Mouse (Mus musculus): ENCODE results near the gene Itga9. TPM values are rescaled to one million over a fixed set of nuclear protein-coding genes. Genes with fewer than 3 reads are reported as not detected.
A peak's percentile ranks its signal among the peaks of the same experiment; 100 is the strongest.

The Itga9 gene
- polyA plus RNA-seq, 1 experiment from 2014 or later = 6.0 TPM

- no peak for DNase-seq (ENCODE audit: low spot score)
- no peaks in the 10 kb centered on the region for H3K27me3 ChIP-seq (ENCODE audit: insufficient read depth, poor library complexity, severe bottlenecking)
- no peak overlapping the region for H3K27ac ChIP-seq
- peaks cover 48% of the 10 kb centered on the region for H3K36me3 ChIP-seq
- 0 out of 2 replicates have a peak, but pooled peaks cover 3% of the 10 kb centered on the region for H3K4me1 ChIP-seq (replicated peaks)
- no peak overlapping the region for H3K4me3 ChIP-seq
- H3K9me3 ChIP-seq = peaks cover 17% of the 10 kb centered on the region; the same call in 1 of the 2 replicates
- whole genome bisulfite sequencing = 84% methylated on average over 5 of the region's 5 CpGs
These were observed 32.2 kb downstream of the Itga9 start for GRCm38 (mm10) chr9:118638642-118639210.

GRCm38 (mm10) chr9:118645698-118646355 is 39.3 kb downstream of the Itga9 start:
- 0 out of 2 replicates have a peak, but pooled peaks cover 3% of the 10 kb centered on the region for H3K36me3 ChIP-seq
- no peak overlapping the region for H3K4me3 ChIP-seq
- no peaks in the 10 kb centered on the region for H3K9me3 ChIP-seq
- 0 out of 2 replicates have a peak, but pooled peaks cover 3% of the 10 kb centered on the region for H3K4me1 ChIP-seq (replicated peaks)
- WGBS = 88% methylated on average over 17 of the region's 17 CpGs
- no peak overlapping the region for H3K27ac ChIP-seq
- DNase-seq (ENCODE audit: low spot score) = no peak
- H3K27me3 ChIP-seq (ENCODE audit: insufficient read depth, poor library complexity, severe bottlenecking) = no peaks in the 10 kb centered on the region

- Histone ChIP-seq H3K4me3 (no peak overlapping the region), H3K27me3 (ENCODE audit: insufficient read depth, poor library complexity, severe bottlenecking) (no peaks in the 10 kb centered on the region), H3K27ac (no peak overlapping the region), H3K36me3 (peaks cover 3% of the 10 kb centered on the region; the same call in 1 of the 2 replicates), H3K4me1 (replicated peaks) (peaks cover 16% of the 10 kb centered on the region), H3K9me3 (no peaks in the 10 kb centered on the region)
- no peak for DNase-seq (ENCODE audit: low spot score)
- WGBS = 86% methylated on average over 3 of the region's 3 CpGs
These were observed 41.0 kb downstream of the Itga9 start for GRCm38 (mm10) chr9:118647495-118647894.

- H3K9me3 ChIP-seq = 0 out of 2 replicates have a peak, but pooled peaks cover 6% of the 10 kb centered on the region
- peaks cover 45% of the 10 kb centered on the region for H3K4me1 ChIP-seq (replicated peaks)
- no peak overlapping the region for H3K4me3 ChIP-seq
- no peak for DNase-seq (ENCODE audit: low spot score)
- peaks cover 6% of the 10 kb centered on the region; the same call in 1 of the 2 replicates for H3K36me3 ChIP-seq
- WGBS = 64% methylated on average over 4 of the region's 4 CpGs
- no peak overlapping the region for H3K27ac ChIP-seq
- H3K27me3 ChIP-seq (ENCODE audit: insufficient read depth, poor library complexity, severe bottlenecking) = no peaks in the 10 kb centered on the region
These were observed 44.5 kb downstream of the Itga9 start for GRCm38 (mm10) chr9:118650976-118651375.

- Histone ChIP-seq H3K27me3 (ENCODE audit: insufficient read depth, poor library complexity, severe bottlenecking) (no peaks in the 10 kb centered on the region), H3K27ac (peak overlapping the region; percentile 60), H3K9me3 (0 out of 2 replicates have a peak, but pooled peaks cover 6% of the 10 kb centered on the region), H3K4me3 (no peak overlapping the region), H3K4me1 (replicated peaks) (peaks cover 45% of the 10 kb centered on the region), H3K36me3 (peaks cover 6% of the 10 kb centered on the region; the same call in 1 of the 2 replicates)
- 58% methylated on average over 2 of the region's 2 CpGs for WGBS
- DNase-seq (ENCODE audit: low spot score) = no peak
These were observed 45.4 kb downstream of the Itga9 start for GRCm38 (mm10) chr9:118651939-118652338.

- Histone ChIP-seq H3K4me3 (no peak overlapping the region), H3K9me3 (0 out of 2 replicates have a peak, but pooled peaks cover 6% of the 10 kb centered on the region), H3K36me3 (peaks cover 6% of the 10 kb centered on the region; the same call in 1 of the 2 replicates), H3K27me3 (ENCODE audit: insufficient read depth, poor library complexity, severe bottlenecking) (no peaks in the 10 kb centered on the region), H3K4me1 (replicated peaks) (peaks cover 45% of the 10 kb centered on the region), H3K27ac (peak overlapping the region; percentile 40; the same call in 1 of the 2 replicates)
- 40% methylated on average over 1 of the region's 1 CpGs for WGBS
- DNase-seq (ENCODE audit: low spot score) = peak; percentile 47
These were observed 46.9 kb downstream of the Itga9 start for GRCm38 (mm10) chr9:118653436-118653835.

- Histone ChIP-seq H3K27me3 (ENCODE audit: insufficient read depth, poor library complexity, severe bottlenecking) (no peaks in the 10 kb centered on the region), H3K4me1 (replicated peaks) (peaks cover 45% of the 10 kb centered on the region), H3K4me3 (no peak overlapping the region), H3K9me3 (0 out of 2 replicates have a peak, but pooled peaks cover 6% of the 10 kb centered on the region), H3K27ac (peak overlapping the region; percentile 36; the same call in 1 of the 2 replicates), H3K36me3 (peaks cover 6% of the 10 kb centered on the region; the same call in 1 of the 2 replicates)
- DNase-seq (ENCODE audit: low spot score) = peak; percentile 55
- 26% methylated on average over 6 of the region's 6 CpGs for WGBS
These were observed 48.5 kb downstream of the Itga9 start for GRCm38 (mm10) chr9:118654969-118655368.

GRCm38 (mm10) chr9:118655726-118656125 is 49.2 kb downstream of the Itga9 start:
- Histone ChIP-seq H3K27me3 (ENCODE audit: insufficient read depth, poor library complexity, severe bottlenecking) (no peaks in the 10 kb centered on the region), H3K36me3 (peaks cover 6% of the 10 kb centered on the region; the same call in 1 of the 2 replicates), H3K9me3 (0 out of 2 replicates have a peak, but pooled peaks cover 6% of the 10 kb centered on the region), H3K27ac (peak overlapping the region; percentile 36; the same call in 1 of the 2 replicates), H3K4me1 (replicated peaks) (peaks cover 45% of the 10 kb centered on the region), H3K4me3 (no peak overlapping the region)
- no peak for DNase-seq (ENCODE audit: low spot score)
- WGBS = 78% methylated on average over 3 of the region's 3 CpGs

GRCm38 (mm10) chr9:118658159-118658558 is 51.7 kb downstream of the Itga9 start:
- no peak for DNase-seq (ENCODE audit: low spot score)
- 92% methylated on average over 7 of the region's 7 CpGs for WGBS
- Histone ChIP-seq H3K36me3 (peaks cover 15% of the 10 kb centered on the region), H3K27ac (no peak overlapping the region), H3K4me3 (no peak overlapping the region), H3K9me3 (0 out of 2 replicates have a peak, but pooled peaks cover 2% of the 10 kb centered on the region), H3K4me1 (replicated peaks) (peaks cover 26% of the 10 kb centered on the region), H3K27me3 (ENCODE audit: insufficient read depth, poor library complexity, severe bottlenecking) (no peaks in the 10 kb centered on the region)

GRCm38 (mm10) chr9:118659809-118660208 is 53.3 kb downstream of the Itga9 start:
- Histone ChIP-seq H3K27ac (0 out of 2 replicates have a peak overlapping the region, but pooled peaks have one; percentile 40), H3K4me1 (replicated peaks) (peaks cover 22% of the 10 kb centered on the region), H3K27me3 (ENCODE audit: insufficient read depth, poor library complexity, severe bottlenecking) (no peaks in the 10 kb centered on the region), H3K9me3 (no peaks in the 10 kb centered on the region), H3K36me3 (peaks cover 15% of the 10 kb centered on the region), H3K4me3 (no peak overlapping the region)
- DNase-seq (ENCODE audit: low spot score) = no peak
- 86% methylated on average over 5 of the region's 5 CpGs for WGBS

GRCm38 (mm10) chr9:118660259-118660658 is 53.8 kb downstream of the Itga9 start:
- H3K27ac ChIP-seq = 0 out of 2 replicates have a peak overlapping the region, but pooled peaks have one; percentile 40
- peaks cover 15% of the 10 kb centered on the region for H3K36me3 ChIP-seq
- no peaks in the 10 kb centered on the region for H3K27me3 ChIP-seq (ENCODE audit: insufficient read depth, poor library complexity, severe bottlenecking)
- 84% methylated on average over 7 of the region's 7 CpGs for WGBS
- DNase-seq (ENCODE audit: low spot score) = no peak
- no peak overlapping the region for H3K4me3 ChIP-seq
- H3K9me3 ChIP-seq = no peaks in the 10 kb centered on the region
- peaks cover 17% of the 10 kb centered on the region for H3K4me1 ChIP-seq (replicated peaks)

GRCm38 (mm10) chr9:118662026-118662425 is 55.5 kb downstream of the Itga9 start:
- 93% methylated on average over 8 of the region's 8 CpGs for WGBS
- DNase-seq (ENCODE audit: low spot score) = no peak
- Histone ChIP-seq H3K4me3 (no peak overlapping the region), H3K27ac (no peak overlapping the region), H3K36me3 (peaks cover 27% of the 10 kb centered on the region), H3K9me3 (no peaks in the 10 kb centered on the region), H3K4me1 (replicated peaks) (peaks cover 13% of the 10 kb centered on the region; the same call in 1 of the 2 replicates), H3K27me3 (ENCODE audit: insufficient read depth, poor library complexity, severe bottlenecking) (no peaks in the 10 kb centered on the region)

- 94% methylated on average over 10 of the region's 10 CpGs for WGBS
These were observed 56.0 kb downstream of the Itga9 start for GRCm38 (mm10) chr9:118662476-118662875.

More at GRCm38 (mm10) chr9:118662476-118662875, 56.0 kb downstream of the Itga9 start:
- Histone ChIP-seq H3K4me3 (no peak overlapping the region), H3K27me3 (ENCODE audit: insufficient read depth, poor library complexity, severe bottlenecking) (no peaks in the 10 kb centered on the region), H3K36me3 (peaks cover 27% of the 10 kb centered on the region), H3K4me1 (replicated peaks) (peaks cover 13% of the 10 kb centered on the region; the same call in 1 of the 2 replicates), H3K9me3 (no peaks in the 10 kb centered on the region), H3K27ac (no peak overlapping the region)
- no peak for DNase-seq (ENCODE audit: low spot score)
